In the genomic region with DNA sequence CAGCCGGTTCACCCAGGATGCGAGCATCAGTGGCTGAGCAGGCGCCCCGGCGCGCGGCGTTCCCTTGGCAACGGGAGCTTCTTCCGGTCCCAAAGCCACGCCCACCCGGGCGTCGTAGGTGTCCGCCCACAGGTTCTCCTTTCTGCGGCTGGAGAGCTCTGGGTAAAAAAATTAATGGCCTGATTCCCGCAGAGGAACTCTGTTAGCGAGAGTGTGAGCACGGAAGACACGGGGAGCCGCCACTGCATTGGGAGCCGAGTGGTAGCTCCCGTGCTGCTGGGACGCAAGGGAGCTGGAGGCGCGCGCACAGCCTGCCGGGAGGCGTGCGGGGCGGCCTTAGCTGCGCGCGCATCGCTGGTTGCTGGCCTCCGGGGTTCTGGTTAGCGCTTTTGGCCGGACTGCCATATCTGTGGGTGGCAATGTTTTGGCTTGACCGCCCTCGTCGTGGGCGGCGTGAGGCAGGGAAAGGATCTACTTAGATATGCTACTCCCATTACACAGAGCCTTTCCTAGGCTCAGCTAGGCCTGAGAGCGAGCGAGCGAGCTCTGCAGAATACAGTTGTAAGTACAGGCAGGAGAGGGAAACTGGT, we compare ENCODE assay signal across 8 mouse cellular contexts. TPM values are rescaled to one million over a fixed set of nuclear protein-coding genes. Genes with fewer than 3 reads are reported as not detected.
A peak's percentile ranks its signal among the peaks of the same experiment; 100 is the strongest.
DNase-seq lines count a peak whose midpoint lies in the region; ATAC-seq lines count a peak whose summit lies in the region.

A gene (minus strand): TSS at position 290 of the 590 bp plus-strand sequence.

- peaks cover 4% of the 10 kb centered on the region for H3K4me1 ChIP-seq in forebrain, embryonic 14.5 days (ENCODE audit: control insufficient read depth, insufficient read depth, low read length)
- H3K4me1 ChIP-seq in liver, embryonic 15.5 days (replicated peaks) = peaks cover 11% of the 10 kb centered on the region
- no peaks in the 10 kb centered on the region for H3K4me1 ChIP-seq in neural tube, embryonic 11.5 days (ENCODE audit: control insufficient read depth, insufficient read depth, low read length)
- H3K4me1 ChIP-seq in stomach, embryonic 16.5 days (ENCODE audit: control insufficient read depth, insufficient read depth, low read length) = 0 out of 2 replicates have a peak, but pooled peaks cover 3% of the 10 kb centered on the region

- H3K36me3 ChIP-seq in forebrain, embryonic 14.5 days (ENCODE audit: control insufficient read depth, insufficient read depth, low read length) = no peaks in the 10 kb centered on the region
- H3K36me3 ChIP-seq in liver, embryonic 15.5 days (replicated peaks) = no peaks in the 10 kb centered on the region
- no peaks in the 10 kb centered on the region for H3K36me3 ChIP-seq in neural tube, embryonic 11.5 days (ENCODE audit: control insufficient read depth, insufficient read depth, low read length)
- no peaks in the 10 kb centered on the region for H3K36me3 ChIP-seq in stomach, embryonic 16.5 days (ENCODE audit: control insufficient read depth, insufficient read depth, low read length)

- under 1% methylated on average over 46 of the region's 46 CpGs for WGBS in forebrain, embryonic 14.5 days
- under 1% methylated on average over 46 of the region's 46 CpGs for WGBS in liver, embryonic 15.5 days (ENCODE audit: insufficient replicate concordance)
- under 1% methylated on average over 46 of the region's 46 CpGs for WGBS in neural tube, embryonic 11.5 days
- under 1% methylated on average over 46 of the region's 46 CpGs for WGBS in stomach, embryonic 16.5 days

- ATAC-seq in forebrain, embryonic 14.5 days = peak; percentile 98
- peak; percentile 95 for ATAC-seq in liver, embryonic 15.5 days (ENCODE audit: insufficient read depth)
- peak; percentile 98 for ATAC-seq in neural tube, embryonic 11.5 days (ENCODE audit: insufficient read depth, low FRiP score, low TSS enrichment)
- peak; percentile 98 for ATAC-seq in stomach, embryonic 16.5 days (ENCODE audit: insufficient read depth, low FRiP score)

- no peaks in the 10 kb centered on the region for H3K27me3 ChIP-seq in forebrain, embryonic 14.5 days (replicated peaks; ENCODE audit: control insufficient read depth, insufficient read depth, low read length)
- H3K27me3 ChIP-seq in liver, embryonic 15.5 days = peaks cover 3% of the 10 kb centered on the region; the same call in 1 of the 2 replicates
- no peaks in the 10 kb centered on the region for H3K27me3 ChIP-seq in neural tube, embryonic 11.5 days (ENCODE audit: control insufficient read depth, insufficient read depth, low read length)
- H3K27me3 ChIP-seq in stomach, embryonic 16.5 days (ENCODE audit: control insufficient read depth, insufficient read depth, low read length) = no peaks in the 10 kb centered on the region

- H3K4me3 ChIP-seq in forebrain, embryonic 14.5 days (ENCODE audit: low read depth, low read length) = peak within 1 kb of the TSS; percentile 73
- H3K4me3 ChIP-seq in liver, embryonic 15.5 days (replicated peaks) = peak within 1 kb of the TSS; percentile 74
- H3K4me3 ChIP-seq in neural tube, embryonic 11.5 days (ENCODE audit: low read depth, low read length) = peak within 1 kb of the TSS; percentile 60
- H3K4me3 ChIP-seq in stomach, embryonic 16.5 days (replicated peaks; ENCODE audit: low read length) = peak within 1 kb of the TSS; percentile 79

- peak within 1 kb of the TSS; percentile 69 for H3K4me2 ChIP-seq in forebrain, embryonic 14.5 days (ENCODE audit: low read length)
- H3K4me2 ChIP-seq in liver, embryonic 15.5 days = peak within 1 kb of the TSS; percentile 87
- H3K4me2 ChIP-seq in neural tube, embryonic 11.5 days (ENCODE audit: low read depth) = peak within 1 kb of the TSS; percentile 63
- peak within 1 kb of the TSS; percentile 88 for H3K4me2 ChIP-seq in stomach, embryonic 16.5 days (ENCODE audit: low read depth, low read length)

- H3K9me3 ChIP-seq in forebrain, embryonic 14.5 days (replicated peaks; ENCODE audit: control insufficient read depth, low read length) = no peaks in the 10 kb centered on the region
- H3K9me3 ChIP-seq in liver, embryonic 15.5 days (replicated peaks) = no peaks in the 10 kb centered on the region
- no peaks in the 10 kb centered on the region for H3K9me3 ChIP-seq in neural tube, embryonic 11.5 days (ENCODE audit: control insufficient read depth, low read length)
- no peaks in the 10 kb centered on the region for H3K9me3 ChIP-seq in stomach, embryonic 16.5 days (replicated peaks; ENCODE audit: control insufficient read depth, low read length)

- peak within 1 kb of the TSS; percentile 79 for H3K9ac ChIP-seq in forebrain, embryonic 14.5 days (ENCODE audit: low read length)
- H3K9ac ChIP-seq in liver, embryonic 15.5 days = peak within 1 kb of the TSS; percentile 43; the same call in 1 of the 2 replicates
- peak within 1 kb of the TSS; percentile 65 for H3K9ac ChIP-seq in neural tube, embryonic 11.5 days (ENCODE audit: low read length)
- H3K9ac ChIP-seq in stomach, embryonic 16.5 days (ENCODE audit: low read length) = peak within 1 kb of the TSS; percentile 87

- H3K27ac ChIP-seq in forebrain, embryonic 14.5 days (ENCODE audit: low read depth, low read length) = peak within 1 kb of the TSS; percentile 99
- peak within 1 kb of the TSS; percentile 88 for H3K27ac ChIP-seq in liver, embryonic 15.5 days (replicated peaks)
- H3K27ac ChIP-seq in neural tube, embryonic 11.5 days (ENCODE audit: low read depth, low read length) = peak within 1 kb of the TSS; percentile 93
- H3K27ac ChIP-seq in stomach, embryonic 16.5 days (ENCODE audit: low read length) = peak within 1 kb of the TSS; percentile 99

- intact Hi-C loops in heart, postnatal 10 days (cut with DNase I) = no loop called here

- peak; percentile 89 for DNase-seq in ES-CJ7 (ENCODE audit: low read depth, low spot score)
- peak; percentile 95 for DNase-seq in cerebellum, adult 11-12 months
- DNase-seq in forebrain, embryonic 14.5 days (ENCODE audit: low spot score) = peak; percentile 98
- peak; percentile 95 to 96 for DNase-seq in heart, postnatal 10 days
- DNase-seq in kidney, postnatal 4 days = peak; percentile 96 to 97
- DNase-seq in neural tube, embryonic 11.5 days (ENCODE audit: low spot score) = peak; percentile 97

RNA-seq across cellular contexts. Expression of the gene that starts here (rescaled TPM):
- 59.4 and 62.6 TPM in 2 replicates for polyA plus RNA-seq in forebrain, embryonic 14.5 days (2014; fragmentation: Nextera tagmentation; extraction: Ambion mirVana)
- 1 to 10 TPM; 7.1 to 8.7 TPM for total RNA-seq in heart, postnatal 10 days (2021)
- 3.0 and 3.2 TPM in 2 replicates for polyA plus RNA-seq in liver, embryonic 15.5 days (2015; fragmentation: Nextera tagmentation; extraction: Ambion mirVana)
- 47.5 and 50.0 TPM in 2 replicates for polyA plus RNA-seq in neural tube, embryonic 11.5 days (2014; fragmentation: Nextera tagmentation; extraction: Ambion mirVana)
- 25.0 and 25.8 TPM in 2 replicates for polyA plus RNA-seq in stomach, embryonic 16.5 days (2015; fragmentation: Nextera tagmentation; extraction: Ambion mirVana)

Comparison
In these comparisons a context has a peak if more than half of its experiments do, and no peak if none do; other contexts are left out.
1. Peak in every context shown above with its lines: DNase-seq, ATAC-seq, H3K4me3 ChIP-seq and H3K27ac ChIP-seq.